Mouse (Mus musculus) lung, embryonic 14.5 days (tissue): ENCODE results near the gene Igf2bp3. TPM values are rescaled to one million over a fixed set of nuclear protein-coding genes. Genes with fewer than 3 reads are reported as not detected.

Source experiments
- ATAC-seq: fragments of 200-750 bp; cut with Nextera tagmentation; 2 replicates; pipeline ENCODE4 v1.8.0; 2017; ENCODE audit warnings: mild to moderate bottlenecking, moderate TSS enrichment, moderate library complexity; ENCODE audit not compliant: insufficient read depth
- DNase-seq: peaks from one replicate; pipeline ENCODE4 v3.0.0-alpha.2; 2015
- H3K27ac ChIP-seq: fragments of 300-500 bp; sonication (generic); 2 replicates; pipeline ENCODE4 v1.5.1; 2014; ENCODE audit warnings: low read depth, mild to moderate bottlenecking, moderate library complexity
- H3K27me3 ChIP-seq: fragments of 300-500 bp; sonication (generic); 2 replicates; pipeline ENCODE4 v1.6.1; 2014; ENCODE audit warnings: low read length, control low read depth; ENCODE audit not compliant: insufficient read depth
- H3K36me3 ChIP-seq: fragments of 300-500 bp; sonication (generic); 2 replicates; pipeline ENCODE4 v1.6.1; 2014; ENCODE audit warnings: control low read depth; ENCODE audit not compliant: insufficient read depth
- H3K4me1 ChIP-seq: fragments of 300-500 bp; sonication (generic); 2 replicates; pipeline ENCODE4 v1.6.1; 2014; ENCODE audit warnings: antibody characterized with exemption, control low read depth; ENCODE audit not compliant: insufficient read depth
- H3K4me2 ChIP-seq: fragments of 300-500 bp; sonication (generic); 2 replicates; pipeline ENCODE4 v1.6.1; 2014; ENCODE audit warnings: mild to moderate bottlenecking
- H3K4me3 ChIP-seq: fragments of 300-500 bp; sonication (generic); 2 replicates; pipeline ENCODE4 v1.5.1; 2014; ENCODE audit warnings: low read depth, low read length
- H3K9ac ChIP-seq: fragments of 300-500 bp; sonication (generic); 2 replicates; pipeline ENCODE4 v1.6.1; 2014
- H3K9me3 ChIP-seq: fragments of 300-500 bp; sonication (generic); 2 replicates; pipeline ENCODE4 v1.6.1; 2016; ENCODE audit warnings: low read depth, low read length, control low read depth
- CTCF ChIP-seq: IDR thresholded peaks from 2 replicates; pipeline ENCODE4 v1.5.1; 2016; ENCODE audit warnings: antibody characterized with exemption, low read depth
- WGBS: fragments of 180-500 bp; shearing (Covaris S2); extraction: QIAGEN DNeasy Blood & Tissue Kit; methylation state at CpG from one replicate; pipeline ENCODE4 v1.1.7; 2014; 5-methylcytosine and 5-hydroxymethylcytosine counted together
- polyA plus RNA-seq: library from polyadenylated mRNA; unstranded; fragments of >200 nt; fragmentation: Nextera tagmentation; extraction: Ambion mirVana; gene quantifications from 2 replicates; pipeline ENCODE4 v1.2.1, GENCODE M21; 2014

Igf2bp3 gene
- polyA plus RNA-seq, 1 experiment from 2014 or later = 67.5 TPM

DNA sequence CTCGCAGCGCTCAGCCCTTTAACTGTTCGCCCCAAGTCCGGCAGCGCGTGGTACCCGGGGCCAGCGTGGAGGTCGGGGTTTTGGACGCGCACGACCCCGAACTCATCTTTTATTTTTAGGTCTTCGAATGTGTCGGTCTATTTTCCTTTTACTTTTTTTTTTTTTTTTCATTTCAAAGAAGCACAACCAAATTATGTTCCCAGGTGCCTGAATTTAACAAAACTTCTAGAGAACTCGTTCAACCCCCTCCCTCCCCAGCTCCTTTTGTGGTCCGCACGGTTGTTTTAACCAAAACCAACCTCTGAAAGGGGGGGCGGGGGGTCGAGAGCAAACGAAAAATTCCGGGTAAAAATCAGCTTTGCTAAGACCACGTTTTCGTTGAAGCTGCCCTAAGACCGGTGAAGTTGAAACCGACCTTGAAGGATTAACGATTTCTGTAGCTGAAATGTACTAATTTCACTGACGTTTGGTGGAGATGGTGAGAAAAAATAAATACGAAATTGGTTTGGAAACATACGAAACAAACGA is 3.6 kb upstream of the Igf2bp3 start:
- H3K9ac ChIP-seq = peak overlapping the region; percentile 41
- peak; percentile 64 for DNase-seq

DNA sequence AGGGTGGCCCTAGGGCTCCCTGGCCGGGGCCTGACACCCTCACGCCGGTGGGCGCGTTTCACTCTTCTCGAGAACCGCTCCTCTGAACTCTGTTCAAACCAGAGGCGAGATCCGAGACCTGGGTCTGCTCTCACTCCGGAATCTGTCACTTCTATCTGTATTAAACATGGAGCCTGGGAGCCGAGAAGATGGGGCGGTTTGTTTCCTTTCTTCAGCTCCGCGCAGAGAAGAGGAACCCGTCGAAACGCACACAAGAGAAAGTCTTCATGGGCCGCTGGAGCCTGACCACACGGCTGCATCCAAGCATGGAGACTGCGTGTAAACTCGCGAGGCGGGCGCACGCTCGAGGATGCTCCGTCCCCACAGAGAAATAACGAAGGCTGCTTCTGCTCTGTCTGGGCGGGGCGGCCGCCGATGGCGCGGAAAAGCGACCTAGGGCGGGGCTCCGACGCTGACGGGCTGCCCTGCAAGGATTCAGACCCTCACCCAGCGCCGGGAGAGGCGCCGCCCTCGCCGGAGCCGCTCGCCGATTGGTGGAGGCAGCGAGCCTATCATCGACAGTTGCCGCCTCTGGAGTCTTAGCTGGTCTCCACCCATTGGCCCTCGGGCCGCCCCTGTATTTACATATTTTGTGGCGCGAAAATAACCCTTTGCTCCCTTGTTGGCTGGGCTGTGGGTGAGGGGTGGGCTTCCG is 3.0 kb upstream of the Igf2bp3 start:
- no peak for TF ChIP-seq CTCF
- ATAC-seq = peak; percentile 93
- peak overlapping the region; percentile 64 for H3K4me3 ChIP-seq
- H3K9ac ChIP-seq = peak overlapping the region; percentile 74
- under 1% methylated on average over 56 of the region's 56 CpGs for WGBS
- H3K4me2 ChIP-seq = peak overlapping the region; percentile 83
- peak overlapping the region; percentile 97 for H3K27ac ChIP-seq
- H3K4me1 ChIP-seq = 0 out of 2 replicates have a peak, but pooled peaks cover 3% of the 10 kb centered on the region
- H3K9me3 ChIP-seq = no peaks in the 10 kb centered on the region
- H3K36me3 ChIP-seq = no peaks in the 10 kb centered on the region
- no peaks in the 10 kb centered on the region for H3K27me3 ChIP-seq
- peak; percentile 99 for DNase-seq

More for the DNA sequence above, 3.6 kb upstream of the Igf2bp3 start:
- under 1% methylated on average over 31 of the region's 31 CpGs for WGBS
- Histone ChIP-seq H3K4me2 (peak overlapping the region; percentile 83), H3K4me1 (no peaks in the 10 kb centered on the region), H3K36me3 (no peaks in the 10 kb centered on the region), H3K27ac (no peak overlapping the region), H3K9me3 (no peaks in the 10 kb centered on the region), H3K4me3 (peak overlapping the region; percentile 64), H3K27me3 (no peaks in the 10 kb centered on the region)
- ATAC-seq = no peak
- TF ChIP-seq CTCF = no peak

DNA sequence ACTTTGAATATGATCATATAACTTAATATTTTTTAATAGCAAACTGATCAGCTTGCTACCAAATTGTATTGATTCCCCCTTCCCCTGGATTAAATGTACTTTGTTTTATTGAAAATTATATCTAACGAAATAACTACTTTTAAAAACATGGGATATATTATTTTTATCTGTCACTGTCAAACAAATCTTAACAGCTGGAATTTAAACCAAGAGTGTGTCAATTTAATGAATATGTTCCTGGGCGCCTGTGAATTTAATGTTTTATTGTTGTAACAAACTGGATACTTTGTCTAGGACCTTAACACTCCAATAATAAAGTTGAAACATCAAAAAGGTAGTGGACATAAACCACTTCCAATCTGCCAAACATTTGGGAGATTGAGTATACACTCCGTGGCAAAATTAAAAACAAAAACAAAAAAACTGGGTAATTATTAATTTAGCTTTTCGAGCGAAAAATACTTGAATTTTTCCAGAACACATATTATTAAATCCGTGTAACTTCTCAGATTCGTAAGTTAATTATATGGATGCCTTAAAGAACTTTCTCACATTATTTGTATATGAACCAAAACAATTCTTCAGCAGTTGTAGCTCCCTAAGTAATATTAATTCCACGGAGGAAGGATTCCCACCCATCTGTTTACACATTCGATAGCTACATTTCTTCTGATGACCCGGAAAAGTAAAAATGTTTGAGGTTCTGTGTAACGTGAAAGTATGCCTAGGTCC is 2.2 kb upstream of the Igf2bp3 start:
- ATAC-seq (no peak), DNase-seq (no peak)
- Histone ChIP-seq H3K4me2 (peak overlapping the region; percentile 83), H3K9me3 (no peaks in the 10 kb centered on the region), H3K4me1 (0 out of 2 replicates have a peak, but pooled peaks cover 4% of the 10 kb centered on the region), H3K4me3 (peak overlapping the region; percentile 64), H3K36me3 (no peaks in the 10 kb centered on the region), H3K9ac (peak overlapping the region; percentile 74), H3K27me3 (no peaks in the 10 kb centered on the region), H3K27ac (peak overlapping the region; percentile 97)
- 3% methylated on average over 11 of the region's 11 CpGs for WGBS
- TF ChIP-seq CTCF = no peak

GRCm38 (mm10) chr6:49215748-49216585 is 1.2 kb upstream of the Igf2bp3 start:
- peak; percentile 8 for ATAC-seq
- peak overlapping the region; percentile 93 for H3K9ac ChIP-seq
- H3K36me3 ChIP-seq = no peaks in the 10 kb centered on the region
- H3K27ac ChIP-seq = peak overlapping the region; percentile 100
- 1% methylated on average over 14 of the region's 14 CpGs for WGBS
- H3K4me3 ChIP-seq = peak overlapping the region; percentile 94
- no peaks in the 10 kb centered on the region for H3K27me3 ChIP-seq
- peaks cover 8% of the 10 kb centered on the region; the same call in 1 of the 2 replicates for H3K4me1 ChIP-seq
- H3K9me3 ChIP-seq = no peaks in the 10 kb centered on the region
- TF ChIP-seq CTCF = no peak
- DNase-seq = no peak
- peak overlapping the region; percentile 97 for H3K4me2 ChIP-seq

GRCm38 (mm10) chr6:49214086-49214927 is 450 bp downstream of the Igf2bp3 start:
- no peaks in the 10 kb centered on the region for H3K9me3 ChIP-seq
- peak overlapping the region; percentile 94 for H3K4me3 ChIP-seq
- no peaks in the 10 kb centered on the region for H3K27me3 ChIP-seq
- peak overlapping the region; percentile 100 for H3K27ac ChIP-seq
- no peak for TF ChIP-seq CTCF
- peak overlapping the region; percentile 93 for H3K9ac ChIP-seq
- peak overlapping the region; percentile 97 for H3K4me2 ChIP-seq
- H3K4me1 ChIP-seq = peaks cover 11% of the 10 kb centered on the region; the same call in 1 of the 2 replicates
- WGBS = under 1% methylated on average over 76 of the region's 76 CpGs
- DNase-seq (peak; percentile 95), ATAC-seq (peak; percentile 15)
- no peaks in the 10 kb centered on the region for H3K36me3 ChIP-seq

- no peak for ATAC-seq
- under 1% methylated on average over 45 of the region's 50 CpGs for WGBS
- Histone ChIP-seq H3K27ac (peak overlapping the region; percentile 100), H3K9ac (peak overlapping the region; percentile 93), H3K9me3 (no peaks in the 10 kb centered on the region), H3K4me2 (peak overlapping the region; percentile 97), H3K27me3 (no peaks in the 10 kb centered on the region), H3K4me1 (peaks cover 11% of the 10 kb centered on the region; the same call in 1 of the 2 replicates), H3K36me3 (no peaks in the 10 kb centered on the region), H3K4me3 (peak overlapping the region; percentile 94)
- TF ChIP-seq CTCF = no peak
- peak; percentile 50 for DNase-seq
Measured at GRCm38 (mm10) chr6:49213581-49214085, 1.1 kb downstream of the Igf2bp3 start.
